Mouse (Mus musculus) spleen, adult 2 months (tissue): ENCODE measurements around the gene Nrsn2.

Source experiments
- CTCF ChIP-seq: fragments of 200-500 bp; IDR thresholded peaks from 2 replicates; pipeline ENCODE4 v1.5.1; 2011; ENCODE audit warnings: mild to moderate bottlenecking, inconsistent platforms; ENCODE audit not compliant: insufficient read depth, insufficient read length, insufficient replicate concordance; ENCODE audit errors: extremely low read depth
- POLR2A ChIP-seq: fragments of 200-500 bp; IDR thresholded peaks from 2 replicates; pipeline ENCODE4 v1.6.1; 2011; ENCODE audit warnings: low read depth, low read length, inconsistent platforms

- TF ChIP-seq POLR2A (no peak), CTCF (no peak)
Observed at GRCm38 (mm10) chr2:152396110-152397003, 19.9 kb upstream of the Nrsn2 start.
